Mouse (Mus musculus) stomach, adult 2 months (tissue): ENCODE data around the gene Gm3952. TPM values are rescaled to one million over a fixed set of nuclear protein-coding genes. Genes with fewer than 3 reads are reported as not detected.

ENCODE experiments used
- polyA plus RNA-seq: library from polyadenylated mRNA; depleted of rRNA; stranded (reverse); fragments of >200 nt; gene quantifications from 2 replicates; pipeline ENCODE4 v1.2.3, GENCODE M21; 2012; rRNA removed

Gm3952 gene
- polyA plus RNA-seq = not detected in 2 replicates

DNA sequence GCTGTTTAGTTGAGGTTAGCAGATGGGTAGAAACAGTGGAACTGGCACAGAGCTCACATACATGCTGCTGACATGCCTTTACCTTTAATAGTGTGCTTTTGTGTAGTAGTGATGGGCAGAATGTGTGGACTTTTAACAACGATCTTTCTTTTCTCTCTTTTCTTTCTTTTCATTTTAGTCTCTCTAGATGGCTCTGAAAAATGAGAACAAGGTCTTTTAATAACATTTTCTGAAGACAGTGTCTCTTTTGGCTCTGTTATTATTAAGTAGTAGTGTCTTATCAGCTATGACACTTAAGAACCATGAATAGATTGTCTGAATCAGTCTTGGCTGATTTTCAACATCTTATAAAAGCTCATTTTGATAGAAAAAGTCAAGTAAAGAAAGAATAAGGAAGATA, at the start of gene Gm3952:
Gm3952 (minus strand) TSS at position 101 of the 400 bp plus-strand sequence.

Other genes with a start within 250 kb of the Gm3952 start
- 9.7 and 12.6 TPM in 2 replicates for gene Itgb1, start 113.0 kb downstream of the Gm3952 start, polyA plus RNA-seq